Mouse (Mus musculus) stomach, postnatal 0 days (tissue): ENCODE results near the gene Nckipsd. TPM values are rescaled to one million over a fixed set of nuclear protein-coding genes. Genes with fewer than 3 reads are reported as not detected.

Experiments
- ATAC-seq: fragments of 200-750 bp; cut with Nextera tagmentation; 2 replicates; pipeline ENCODE4 v1.8.0; 2017; ENCODE audit not compliant: low FRiP score, low TSS enrichment
- DNase-seq: peaks from one replicate; pipeline ENCODE4 v3.0.0-alpha.2; 2016; ENCODE audit warnings: low spot score
- H3K27ac ChIP-seq: fragments of 300-500 bp; sonication (generic); replicated peaks from 2 replicates; pipeline ENCODE4 v1.5.1; 2014; ENCODE audit warnings: mild to moderate bottlenecking, control low read depth
- H3K27me3 ChIP-seq: fragments of 300-500 bp; sonication (generic); 2 replicates; pipeline ENCODE4 v1.6.1; 2014; ENCODE audit warnings: low read length; ENCODE audit not compliant: control insufficient read depth, insufficient read depth
- H3K36me3 ChIP-seq: fragments of 300-500 bp; sonication (generic); 2 replicates; pipeline ENCODE4 v1.6.1; 2014; ENCODE audit warnings: low read length, mixed read lengths; ENCODE audit not compliant: control insufficient read depth, insufficient read depth
- H3K4me1 ChIP-seq: fragments of 300-500 bp; sonication (generic); replicated peaks from 2 replicates; pipeline ENCODE4 v1.6.1; 2014; ENCODE audit warnings: antibody characterized with exemption; ENCODE audit not compliant: control insufficient read depth, insufficient read depth
- H3K4me2 ChIP-seq: fragments of 300-500 bp; sonication (generic); replicated peaks from 2 replicates; pipeline ENCODE4 v1.6.1; 2014; ENCODE audit warnings: low read depth, mild to moderate bottlenecking, control low read depth, moderate library complexity
- H3K4me3 ChIP-seq: fragments of 300-500 bp; sonication (generic); 2 replicates; pipeline ENCODE4 v1.5.1; 2014; ENCODE audit warnings: low read depth, low read length, control low read depth
- H3K9ac ChIP-seq: fragments of 300-500 bp; sonication (generic); 2 replicates; pipeline ENCODE4 v1.6.1; 2014; ENCODE audit warnings: mild to moderate bottlenecking, low read length, control low read depth, mixed read lengths
- H3K9me3 ChIP-seq: fragments of 300-500 bp; sonication (generic); 2 replicates; pipeline ENCODE4 v1.6.1; 2016; ENCODE audit warnings: low read length; ENCODE audit not compliant: control insufficient read depth
- CTCF ChIP-seq: IDR thresholded peaks from 2 replicates; pipeline ENCODE4 v1.5.1; 2016; ENCODE audit warnings: antibody characterized with exemption, low read depth, mild to moderate bottlenecking, moderate library complexity
- EP300 ChIP-seq: optimal IDR thresholded peaks from 2 replicates; pipeline ENCODE3; 2016; ENCODE audit warnings: antibody characterized with exemption
- WGBS: fragments of 180-500 bp; shearing (Covaris S2); extraction: QIAGEN DNeasy Blood & Tissue Kit; methylation state at CpG from one replicate; pipeline ENCODE4 v1.1.7; 2014; 5-methylcytosine and 5-hydroxymethylcytosine counted together
- polyA plus RNA-seq: library from polyadenylated mRNA; unstranded; fragments of >200 nt; fragmentation: Nextera tagmentation; extraction: Ambion mirVana; gene quantifications from 2 replicates; pipeline ENCODE4 v1.2.1, GENCODE M21; 2015

The Nckipsd gene
- polyA plus RNA-seq, 1 experiment from 2014 or later, result 7.9 TPM

DNA sequence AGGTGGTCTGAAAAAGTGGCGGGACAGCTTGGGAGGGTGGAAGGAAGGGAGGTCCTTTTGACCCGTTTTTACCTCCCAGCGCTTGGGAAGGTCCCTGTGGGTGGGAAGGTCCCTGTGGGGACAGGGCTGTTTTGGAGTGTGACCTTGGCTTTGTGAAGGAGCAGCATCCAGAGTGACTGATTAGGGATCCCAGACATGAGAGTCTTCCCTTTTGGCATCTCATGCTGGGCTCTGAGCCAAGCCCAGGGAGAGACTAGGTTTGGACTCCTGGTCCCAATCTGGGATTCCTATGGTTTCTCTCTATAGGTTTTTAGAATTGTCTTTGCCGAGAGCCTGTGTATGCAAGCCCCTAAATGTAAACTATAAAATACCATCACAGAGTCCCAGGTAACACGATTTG is 2.3 kb downstream of the Nckipsd start:
- WGBS, result 75% methylated on average over 5 of the region's 5 CpGs
- no peak for TF ChIP-seq CTCF
- TF ChIP-seq EP300, result no peak
- no peak overlapping the region for H3K27ac ChIP-seq
- no peak overlapping the region for H3K4me2 ChIP-seq
- H3K4me1 ChIP-seq, result peaks cover 2% of the 10 kb centered on the region; the same call in 1 of the 2 replicates
- H3K9me3 ChIP-seq, result no peaks in the 10 kb centered on the region
- peaks cover 8% of the 10 kb centered on the region for H3K36me3 ChIP-seq
- H3K9ac ChIP-seq, result no peak overlapping the region
- no peak for DNase-seq
- no peaks in the 10 kb centered on the region for H3K27me3 ChIP-seq
- H3K4me3 ChIP-seq, result no peak overlapping the region
- no peak for ATAC-seq

- Histone ChIP-seq H3K4me1 (no peaks in the 10 kb centered on the region), H3K4me3 (no peak overlapping the region), H3K36me3 (peaks cover 13% of the 10 kb centered on the region), H3K9me3 (no peaks in the 10 kb centered on the region), H3K9ac (no peak overlapping the region), H3K27me3 (no peaks in the 10 kb centered on the region), H3K27ac (no peak overlapping the region), H3K4me2 (no peak overlapping the region)
- DNase-seq (no peak), ATAC-seq (no peak)
- TF ChIP-seq EP300 (no peak), CTCF (no peak)
- 85% methylated on average over 7 of the region's 7 CpGs for WGBS
Measured at GRCm38 (mm10) chr9:108815557-108815956, 7.4 kb downstream of the Nckipsd start.

DNA sequence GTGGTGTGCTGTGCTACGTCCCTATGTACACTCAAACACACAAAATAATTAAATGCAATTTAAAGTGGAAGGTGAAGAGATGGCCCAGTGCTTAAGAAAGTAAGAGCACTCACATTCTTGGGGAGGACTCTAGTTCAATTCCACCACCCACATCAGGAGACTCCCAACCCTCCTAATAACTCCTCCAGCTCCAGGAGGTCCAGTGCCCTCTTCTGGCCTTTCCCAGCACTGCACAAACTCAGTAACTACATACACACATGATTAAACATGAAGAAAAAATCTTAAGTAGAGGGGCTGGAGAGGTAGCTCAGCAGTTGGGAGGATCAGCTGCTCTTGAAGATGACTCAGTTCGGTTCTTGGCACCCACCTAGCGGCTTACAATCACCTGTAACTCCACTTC is 11.3 kb downstream of the Nckipsd start:
- WGBS, result 56% methylated on average over 3 of the region's 3 CpGs
- no peak overlapping the region for H3K27ac ChIP-seq
- no peaks in the 10 kb centered on the region for H3K4me1 ChIP-seq
- H3K4me3 ChIP-seq, result no peak overlapping the region
- ATAC-seq (no peak), DNase-seq (peak; percentile 64)
- TF ChIP-seq EP300 (no peak), CTCF (peak; percentile 80)
- H3K9me3 ChIP-seq, result no peaks in the 10 kb centered on the region
- peaks cover 6% of the 10 kb centered on the region; the same call in 1 of the 2 replicates for H3K36me3 ChIP-seq
- peaks cover 2% of the 10 kb centered on the region; the same call in 1 of the 2 replicates for H3K27me3 ChIP-seq
- no peak overlapping the region for H3K9ac ChIP-seq
- H3K4me2 ChIP-seq, result no peak overlapping the region

- Histone ChIP-seq H3K4me2 (no peak overlapping the region), H3K9me3 (no peaks in the 10 kb centered on the region), H3K27ac (no peak overlapping the region), H3K4me3 (no peak overlapping the region), H3K36me3 (peaks cover 6% of the 10 kb centered on the region; the same call in 1 of the 2 replicates), H3K27me3 (peaks cover 5% of the 10 kb centered on the region), H3K9ac (no peak overlapping the region), H3K4me1 (no peaks in the 10 kb centered on the region)
- WGBS, result 60% methylated on average over 5 of the region's 5 CpGs
- no peak for ATAC-seq
- TF ChIP-seq EP300 (no peak), CTCF (no peak)
- DNase-seq, result no peak
Measured at GRCm38 (mm10) chr9:108820077-108820476, 11.9 kb downstream of the Nckipsd start.

DNA sequence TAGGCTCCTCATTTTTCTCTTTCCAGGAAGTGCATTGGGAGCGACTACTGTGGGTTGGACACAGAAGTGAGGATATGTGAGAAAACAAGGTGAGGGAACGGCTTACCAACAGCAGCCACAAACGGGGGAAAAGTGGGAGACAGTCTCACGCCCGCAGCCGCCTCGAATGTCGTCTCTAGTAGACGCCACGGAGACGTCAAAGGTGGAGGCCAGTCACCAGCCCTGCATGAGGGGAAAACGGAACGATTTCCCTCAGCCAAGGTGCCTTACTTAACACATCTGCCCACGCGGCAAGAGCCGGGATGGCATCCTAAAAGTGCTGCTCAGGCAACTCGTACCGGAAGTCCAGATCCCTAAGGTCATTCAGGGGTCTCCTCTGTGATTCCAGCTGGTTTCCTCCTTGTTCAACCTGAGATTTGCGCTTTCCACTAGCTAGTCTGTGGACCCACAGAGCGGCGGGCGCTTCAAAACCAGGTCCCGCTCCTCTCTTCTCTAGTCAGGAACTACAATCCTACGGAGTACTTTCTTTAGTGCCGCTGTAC is 16.0 kb downstream of the Nckipsd start:
- 5% methylated on average over 25 of the region's 25 CpGs for WGBS
- no peaks in the 10 kb centered on the region for H3K36me3 ChIP-seq
- no peak for TF ChIP-seq EP300
- no peak for TF ChIP-seq CTCF
- no peak overlapping the region for H3K27ac ChIP-seq
- 0 out of 2 replicates have a peak, but pooled peaks cover 5% of the 10 kb centered on the region for H3K4me1 ChIP-seq
- H3K9ac ChIP-seq, result no peak overlapping the region
- H3K4me3 ChIP-seq, result no peak overlapping the region
- H3K4me2 ChIP-seq, result no peak overlapping the region
- ATAC-seq (no peak), DNase-seq (no peak)
- peaks cover 21% of the 10 kb centered on the region for H3K27me3 ChIP-seq
- H3K9me3 ChIP-seq, result no peaks in the 10 kb centered on the region

GRCm38 (mm10) chr9:108824755-108825413 is 16.7 kb downstream of the Nckipsd start:
- peaks cover 21% of the 10 kb centered on the region for H3K27me3 ChIP-seq
- no peak overlapping the region for H3K9ac ChIP-seq
- H3K27ac ChIP-seq, result no peak overlapping the region
- WGBS, result 1% methylated on average over 31 of the region's 31 CpGs
- H3K9me3 ChIP-seq, result no peaks in the 10 kb centered on the region
- ATAC-seq (0 out of 2 replicates have a peak, but pooled peaks have one; percentile 7), DNase-seq (no peak)
- no peak overlapping the region for H3K4me2 ChIP-seq
- no peaks in the 10 kb centered on the region for H3K36me3 ChIP-seq
- TF ChIP-seq CTCF, result no peak
- no peak for TF ChIP-seq EP300
- no peak overlapping the region for H3K4me3 ChIP-seq
- 0 out of 2 replicates have a peak, but pooled peaks cover 5% of the 10 kb centered on the region for H3K4me1 ChIP-seq
